Mouse (Mus musculus): Measurements from ENCODE around the gene Prg4.

The Prg4 gene

GRCm38 (mm10) chr1:150466132-150466531 lies at the start of gene Prg4:
Gene Prg4, minus strand, starts transcription at chr1:150466165.
- no peak for DNase-seq (ENCODE audit: low read depth, low spot score)

DNA sequence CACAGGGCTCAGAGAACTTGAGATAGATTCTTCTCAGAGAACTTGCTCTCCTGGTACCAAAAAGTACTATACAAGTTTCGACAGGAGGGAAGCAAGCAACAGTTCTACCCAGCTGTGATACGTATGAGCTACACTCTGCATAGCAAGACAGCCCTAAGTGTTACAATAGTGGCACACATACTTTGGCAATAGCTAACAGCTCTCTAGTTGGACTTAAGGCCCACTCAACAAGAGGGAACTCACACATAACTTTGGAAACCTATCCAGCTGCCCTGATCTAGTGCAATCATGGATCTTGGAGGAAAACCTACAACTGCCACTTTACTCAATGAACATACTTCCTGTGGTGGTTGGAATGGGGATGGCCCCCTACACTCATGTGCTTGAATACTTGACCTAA lies 47.1 kb upstream of the Prg4 start:
- DNase-seq (ENCODE audit: low read depth, low spot score) = no peak

- DNase-seq (ENCODE audit: low read depth, low spot score) = no peak
These were observed 39.8 kb upstream of the Prg4 start for GRCm38 (mm10) chr1:150505794-150506193.

DNA sequence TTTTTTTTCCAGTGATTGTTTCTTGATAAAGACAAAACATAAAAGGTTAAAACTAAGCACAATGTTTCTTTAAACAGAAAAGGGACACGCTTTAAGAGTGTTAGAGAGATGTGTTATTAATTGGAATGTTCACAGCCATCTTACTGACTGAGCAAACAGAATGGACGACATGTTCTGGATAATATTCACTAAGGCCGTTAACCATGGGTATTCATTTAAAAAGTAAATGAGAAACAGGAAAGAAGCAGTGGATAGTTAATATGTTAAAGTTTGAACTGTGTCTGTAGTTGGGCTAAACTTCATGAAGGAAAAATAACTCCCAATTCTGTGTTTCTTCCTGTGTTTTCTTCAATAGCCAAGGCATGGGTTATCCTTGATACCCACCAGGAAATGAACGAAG lies 37.4 kb upstream of the Prg4 start:
- no peak for DNase-seq (ENCODE audit: low read depth, low spot score)

GRCm38 (mm10) chr1:150498177-150498576 lies 32.2 kb upstream of the Prg4 start:
- no peak for DNase-seq (ENCODE audit: low read depth, low spot score)

GRCm38 (mm10) chr1:150497690-150498089 lies 31.7 kb upstream of the Prg4 start:
- peak; percentile 44 for DNase-seq (ENCODE audit: low read depth, low spot score)

- DNase-seq (ENCODE audit: low read depth, low spot score) = peak; percentile 95
These were observed 30.8 kb upstream of the Prg4 start for GRCm38 (mm10) chr1:150496626-150497302.

DNA sequence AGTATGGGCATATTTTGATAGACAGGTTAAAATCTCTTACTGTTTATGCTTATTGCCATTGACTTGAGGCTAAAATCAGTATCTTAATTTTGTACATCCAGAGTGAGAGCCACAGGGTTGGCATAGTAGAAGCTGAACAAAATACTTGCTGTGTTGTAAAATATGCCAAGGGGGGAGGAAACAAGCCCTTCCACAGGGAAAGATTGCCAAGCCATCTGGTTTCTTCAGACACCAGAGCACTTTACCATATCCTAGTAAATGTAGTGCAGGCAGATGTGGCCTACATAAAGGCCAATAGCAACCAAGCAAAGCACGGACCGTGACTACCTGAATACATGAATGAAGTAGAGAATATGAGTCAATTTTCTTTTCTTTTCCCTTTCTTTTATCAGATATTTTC lies 23.2 kb upstream of the Prg4 start:
- DNase-seq (ENCODE audit: low read depth, low spot score) = no peak

- no peak for DNase-seq (ENCODE audit: low read depth, low spot score)
These were observed 14.7 kb upstream of the Prg4 start for GRCm38 (mm10) chr1:150480674-150481073.

- DNase-seq (ENCODE audit: low read depth, low spot score) = no peak
These were observed 6.6 kb upstream of the Prg4 start for GRCm38 (mm10) chr1:150472525-150472924.

GRCm38 (mm10) chr1:150469992-150470391 lies 4.0 kb upstream of the Prg4 start:
- no peak for DNase-seq (ENCODE audit: low read depth, low spot score)

GRCm38 (mm10) chr1:150465364-150465763 lies 601 bp downstream of the Prg4 start:
- no peak for DNase-seq (ENCODE audit: low read depth, low spot score)

GRCm38 (mm10) chr1:150463691-150464090 lies 2.3 kb downstream of the Prg4 start:
- DNase-seq (ENCODE audit: low read depth, low spot score) = no peak

- DNase-seq (ENCODE audit: low read depth, low spot score) = no peak
These were observed 2.9 kb downstream of the Prg4 start for GRCm38 (mm10) chr1:150463068-150463467.

- no peak for DNase-seq (ENCODE audit: low read depth, low spot score)
These were observed 5.4 kb downstream of the Prg4 start for GRCm38 (mm10) chr1:150460595-150460994.

GRCm38 (mm10) chr1:150459599-150459998 lies 6.4 kb downstream of the Prg4 start:
- no peak for DNase-seq (ENCODE audit: low read depth, low spot score)

- DNase-seq (ENCODE audit: low read depth, low spot score) = no peak
These were observed 7.0 kb downstream of the Prg4 start for GRCm38 (mm10) chr1:150458977-150459376.

- peak; percentile 38 for DNase-seq (ENCODE audit: low read depth, low spot score)
These were observed 24.2 kb downstream of the Prg4 start for GRCm38 (mm10) chr1:150441731-150442130.

- no peak for DNase-seq (ENCODE audit: low read depth, low spot score)
These were observed 27.3 kb downstream of the Prg4 start for GRCm38 (mm10) chr1:150438641-150439040.

DNA sequence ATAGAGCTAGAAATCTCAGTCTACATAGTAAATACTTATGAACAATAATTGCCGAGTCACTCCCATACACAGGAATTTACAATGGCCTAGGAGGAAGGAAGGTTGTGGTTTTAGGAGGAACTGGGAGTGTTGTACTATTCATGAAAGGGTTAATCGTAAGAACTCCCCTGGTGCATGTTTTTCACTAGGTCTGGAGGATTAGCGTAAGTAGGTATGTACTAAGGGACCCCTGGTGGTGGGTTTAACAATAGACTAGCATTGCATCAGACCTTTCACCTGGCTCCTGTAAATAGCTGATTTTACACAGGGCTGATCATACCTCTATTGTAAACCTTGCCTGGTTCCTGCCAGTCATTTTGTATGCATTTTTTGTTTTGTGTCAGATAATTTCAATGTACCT lies 39.7 kb downstream of the Prg4 start:
- peak; percentile 86 for DNase-seq (ENCODE audit: low read depth, low spot score)

GRCm38 (mm10) chr1:150425665-150426064 lies 40.3 kb downstream of the Prg4 start:
- peak; percentile 40 for DNase-seq (ENCODE audit: low read depth, low spot score)

DNA sequence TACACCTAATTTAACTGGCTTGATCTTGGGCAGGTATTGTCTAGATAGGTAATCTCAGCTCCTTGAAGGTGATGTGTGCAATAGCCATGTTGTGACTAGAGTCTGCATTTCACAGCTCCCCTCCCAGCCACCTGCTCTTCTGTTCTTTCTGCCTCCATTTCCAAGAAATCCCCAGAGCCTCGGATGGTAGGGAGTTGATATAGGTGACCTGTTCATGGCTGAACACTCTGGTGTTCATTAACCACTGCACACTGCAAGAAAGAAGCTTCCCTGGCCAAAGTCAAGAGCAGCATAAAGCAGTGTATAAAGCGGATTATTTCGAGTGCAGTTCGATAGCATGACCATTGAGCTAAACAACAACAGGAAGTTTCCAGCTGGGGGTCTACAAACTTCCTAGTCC lies 47.5 kb downstream of the Prg4 start:
- DNase-seq (ENCODE audit: low read depth, low spot score) = no peak

DNA sequence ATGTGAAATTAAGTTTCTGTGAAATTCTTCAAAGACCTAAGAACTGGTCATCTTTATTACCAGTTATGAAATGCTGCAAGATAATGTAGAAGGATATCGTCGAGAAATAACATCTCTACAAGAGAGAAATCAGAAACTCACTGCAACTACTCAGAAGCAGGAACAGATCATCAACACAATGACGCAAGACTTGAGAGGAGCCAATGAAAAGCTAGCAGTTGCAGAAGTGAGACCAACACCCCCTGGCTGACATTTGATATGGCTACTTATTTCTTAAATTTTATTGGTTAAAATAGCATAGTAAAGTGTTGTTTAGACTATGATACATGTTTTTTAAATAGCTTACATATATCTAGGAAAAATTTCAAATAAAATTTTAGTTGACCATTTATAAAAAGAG lies 50.0 kb downstream of the Prg4 start:
- DNase-seq (ENCODE audit: low read depth, low spot score) = no peak

DNA sequence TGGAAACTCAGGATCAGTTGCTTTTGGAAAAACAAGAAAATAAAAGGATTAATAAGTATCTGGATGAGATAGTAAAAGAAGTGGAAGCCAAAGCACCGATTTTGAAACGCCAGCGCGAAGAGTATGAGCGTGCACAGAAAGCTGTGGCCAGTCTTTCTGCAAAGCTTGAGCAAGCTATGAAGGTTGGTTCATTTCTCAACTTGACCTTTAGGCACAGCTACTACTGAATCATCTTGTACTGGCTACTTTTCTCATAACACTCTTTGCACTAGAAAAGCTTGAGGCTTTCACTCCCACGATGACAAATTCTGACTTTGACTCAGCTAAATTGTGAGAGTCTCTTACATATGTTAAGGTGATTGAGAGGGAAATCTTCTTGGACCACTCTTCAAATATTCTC lies 56.0 kb downstream of the Prg4 start:
- DNase-seq (ENCODE audit: low read depth, low spot score) = no peak
